Mouse (Mus musculus) myocyte (in vitro differentiated cells): ENCODE data around the gene Oser1. TPM values are rescaled to one million over a fixed set of nuclear protein-coding genes. Genes with fewer than 3 reads are reported as not detected.
A peak's percentile ranks its signal among the peaks of the same experiment; 100 is the strongest.

ENCODE experiments used
- H3K27me3 ChIP-seq: one replicate; pipeline ENCODE4 v1.6.1; 2011; ENCODE audit not compliant: control insufficient read depth, insufficient read depth, insufficient read length
- H3K36me3 ChIP-seq: one replicate; pipeline ENCODE4 v1.6.1; 2011; ENCODE audit not compliant: control insufficient read depth, insufficient read depth
- H3K4me2 ChIP-seq: one replicate; pipeline ENCODE4 v1.6.1; 2011; ENCODE audit warnings: low read depth, control low read depth
- H3K4me3 ChIP-seq: one replicate; pipeline ENCODE4 v1.5.1; 2011; ENCODE audit warnings: mild to moderate bottlenecking, control low read depth, moderate library complexity
- H3K79me2 ChIP-seq: one replicate; pipeline ENCODE4 v1.6.1; 2011; ENCODE audit not compliant: control insufficient read depth, insufficient read depth
- H3ac ChIP-seq: one replicate; pipeline ENCODE4 v1.6.1; 2011; ENCODE audit not compliant: control insufficient read depth, insufficient read length
- CEBPB ChIP-seq: IDR thresholded peaks from 2 replicates; pipeline ENCODE4 v1.6.1; 2011; ENCODE audit warnings: mild to moderate bottlenecking, moderate library complexity; ENCODE audit not compliant: poor library complexity, insufficient read depth, severe bottlenecking
- E2F4 ChIP-seq: IDR thresholded peaks from one replicate; pipeline ENCODE4 v1.6.1; 2011; ENCODE audit warnings: mild to moderate bottlenecking, control low read depth, moderate library complexity; ENCODE audit not compliant: insufficient read depth
- MAX ChIP-seq: IDR thresholded peaks from one replicate; pipeline ENCODE4 v1.6.1; 2011; ENCODE audit warnings: low read depth, mild to moderate bottlenecking, control low read depth
- MYOD1 ChIP-seq, 3 experiments: IDR thresholded peaks; one replicate each; pipeline ENCODE4 v1.6.1; 2011; ENCODE audit warnings: control low read depth in 2 of 3, low read depth in 2 of 3, mild to moderate bottlenecking in 2 of 3, moderate library complexity in 1 of 3; ENCODE audit not compliant: insufficient read length in 2 of 3, control insufficient read depth in 1 of 3
- MYOG ChIP-seq, 3 experiments: IDR thresholded peaks; one replicate each; pipeline ENCODE4 v1.6.1; 2011; ENCODE audit warnings: control low read depth in 2 of 3, low read depth in 2 of 3, mild to moderate bottlenecking in 2 of 3; ENCODE audit not compliant: insufficient read length in 2 of 3, control insufficient read depth in 1 of 3, insufficient read depth in 1 of 3
- POLR2A ChIP-seq: IDR thresholded peaks from one replicate; pipeline ENCODE4 v1.6.1; 2011; ENCODE audit warnings: low read depth, mild to moderate bottlenecking, control low read depth, moderate library complexity; ENCODE audit not compliant: insufficient read length
- POLR2AphosphoS2 ChIP-seq: IDR thresholded peaks from one replicate; pipeline ENCODE4 v1.6.1; 2011; ENCODE audit warnings: low read depth, control low read depth; ENCODE audit not compliant: insufficient read length
- REST ChIP-seq: IDR thresholded peaks from one replicate; pipeline ENCODE4 v1.6.1; 2011; ENCODE audit warnings: mild to moderate bottlenecking, control low read depth, moderate library complexity; ENCODE audit not compliant: insufficient read depth, insufficient read length
- SRF ChIP-seq: IDR thresholded peaks from one replicate; pipeline ENCODE4 v1.6.1; 2011; ENCODE audit warnings: low read depth; ENCODE audit not compliant: control insufficient read depth, insufficient read length
- TCF12 ChIP-seq: IDR thresholded peaks from one replicate; pipeline ENCODE4 v1.6.1; 2011; ENCODE audit warnings: mild to moderate bottlenecking, control low read depth; ENCODE audit not compliant: poor library complexity, insufficient read depth, severe bottlenecking
- TCF3 ChIP-seq: IDR thresholded peaks from one replicate; pipeline ENCODE4 v1.6.1; 2011; ENCODE audit warnings: low read depth, control low read depth; ENCODE audit not compliant: insufficient read length
- USF1 ChIP-seq: IDR thresholded peaks from one replicate; pipeline ENCODE4 v1.6.1; 2011; ENCODE audit warnings: low read depth, mild to moderate bottlenecking, control low read depth, moderate library complexity
- polyA plus RNA-seq: library from polyadenylated mRNA; unstranded; fragments of >200 nt; fragmentation: generic; extraction: Trizol; gene quantifications from one replicate; pipeline ENCODE4 v1.2.1, GENCODE M21; 2012; ENCODE audit warnings: missing spikeins

The Oser1 gene
- polyA plus RNA-seq, 1 experiment = 30.3 TPM

DNA sequence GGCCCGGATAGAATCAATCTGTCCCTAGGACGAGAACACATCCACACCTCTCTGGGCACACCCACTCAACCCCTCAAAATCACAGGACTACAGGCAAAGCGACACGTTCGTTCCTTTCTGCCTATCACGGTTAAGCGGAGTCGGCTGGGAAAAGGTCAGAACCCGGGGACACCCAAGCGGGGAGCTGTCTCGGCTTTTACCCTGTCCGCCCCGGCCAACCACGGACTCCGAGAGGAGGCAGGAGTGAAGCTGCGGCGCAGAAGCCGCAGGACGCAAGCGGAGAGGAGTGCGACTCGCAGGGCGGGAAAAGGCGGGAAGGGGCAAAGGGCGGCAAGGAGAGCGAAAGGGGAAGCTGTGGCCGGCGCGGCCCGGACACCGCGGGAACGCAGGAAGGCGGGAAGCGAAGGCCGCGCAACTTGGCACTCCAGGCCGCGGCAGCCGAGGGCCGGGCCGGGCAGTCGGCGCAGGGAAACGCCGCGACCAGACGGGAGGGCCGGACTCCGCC lies 5.6 kb downstream of the Oser1 start:
- Histone ChIP-seq H3K4me2 (peak overlapping the region; percentile 93), H3K4me3 (peak overlapping the region; percentile 84), H3K36me3 (peaks cover 6% of the 10 kb centered on the region), H3ac (peak overlapping the region; percentile 81), H3K27me3 (no peaks in the 10 kb centered on the region), H3K79me2 (peaks cover 68% of the 10 kb centered on the region)
- no peak for TF ChIP-seq MYOG (IDR thresholded peaks at IDR 0.05; ENCODE audit: control insufficient read depth in 1 of 3, insufficient read depth in 1 of 3, insufficient read length in 2 of 3, low read depth in 2 of 3)
- no peak for TF ChIP-seq MAX
- no peak for TF ChIP-seq POLR2A
- TF ChIP-seq E2F4 = no peak
- no peak for TF ChIP-seq TCF12
- TF ChIP-seq TCF3 = no peak
- no peak for TF ChIP-seq POLR2AphosphoS2
- TF ChIP-seq REST = no peak

DNA sequence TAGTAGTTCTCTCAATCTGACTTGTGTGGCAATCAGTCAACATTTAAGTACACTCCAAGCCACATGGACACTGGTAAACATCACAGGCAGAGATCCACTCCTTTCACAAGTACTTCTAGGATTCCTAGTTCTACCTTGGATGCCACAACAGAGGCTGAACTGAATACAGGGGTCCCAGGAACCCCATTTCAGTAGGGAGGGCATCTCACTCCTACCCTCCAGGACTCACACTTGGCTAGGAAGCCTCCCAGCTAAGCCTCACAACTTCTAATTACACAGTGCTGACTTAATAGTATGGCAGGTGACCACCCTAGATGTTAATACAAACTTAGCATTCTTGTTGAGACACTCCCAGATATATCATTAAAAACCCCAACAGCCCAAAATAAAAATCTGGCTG lies 6.7 kb downstream of the Oser1 start:
- no peaks in the 10 kb centered on the region for H3K27me3 ChIP-seq
- H3K4me3 ChIP-seq = peak overlapping the region; percentile 84
- TF ChIP-seq CEBPB (no peak), MAX (no peak), USF1 (no peak), MYOD1 (IDR thresholded peaks at IDR 0.05; ENCODE audit: control insufficient read depth in 1 of 3, insufficient read length in 2 of 3, low read depth in 2 of 3) (no peak), E2F4 (no peak), TCF3 (no peak), MYOG (IDR thresholded peaks at IDR 0.05; ENCODE audit: control insufficient read depth in 1 of 3, insufficient read depth in 1 of 3, insufficient read length in 2 of 3, low read depth in 2 of 3) (no peak), REST (no peak), TCF12 (no peak), POLR2AphosphoS2 (no peak), SRF (no peak)
- peak overlapping the region; percentile 93 for H3K4me2 ChIP-seq
- H3K79me2 ChIP-seq = peaks cover 71% of the 10 kb centered on the region
- H3ac ChIP-seq = no peak overlapping the region
- H3K36me3 ChIP-seq = peaks cover 11% of the 10 kb centered on the region

DNA sequence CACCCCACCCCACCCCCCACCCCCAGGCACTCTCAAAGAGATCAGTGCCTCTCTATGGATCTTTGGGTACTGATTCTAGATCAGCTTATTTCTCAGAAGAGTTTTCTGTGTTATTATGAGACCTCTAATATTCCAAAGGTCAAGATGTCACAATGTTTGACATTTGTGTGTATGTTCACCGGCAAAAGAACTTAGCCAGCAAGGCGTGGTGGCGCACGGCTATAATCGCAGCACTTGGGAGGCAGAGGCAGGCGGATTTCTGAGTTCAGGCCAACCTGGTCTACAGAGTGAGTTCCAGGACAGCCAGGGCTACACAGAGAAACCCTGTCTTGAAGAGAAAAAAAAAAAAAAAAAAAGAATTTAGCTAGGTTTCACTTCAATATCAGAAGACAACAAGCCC lies 7.5 kb downstream of the Oser1 start:
- Histone ChIP-seq H3K4me2 (no peak overlapping the region), H3K36me3 (peaks cover 11% of the 10 kb centered on the region), H3K79me2 (peaks cover 78% of the 10 kb centered on the region), H3K4me3 (peak overlapping the region; percentile 84), H3ac (no peak overlapping the region), H3K27me3 (no peaks in the 10 kb centered on the region)
- TF ChIP-seq MYOD1 (IDR thresholded peaks at IDR 0.05; ENCODE audit: control insufficient read depth in 1 of 3, insufficient read length in 2 of 3, low read depth in 2 of 3) (no peak), SRF (no peak), CEBPB (no peak), MAX (no peak), MYOG (IDR thresholded peaks at IDR 0.05; ENCODE audit: control insufficient read depth in 1 of 3, insufficient read depth in 1 of 3, insufficient read length in 2 of 3, low read depth in 2 of 3) (no peak), TCF3 (no peak), POLR2AphosphoS2 (no peak), USF1 (no peak), E2F4 (no peak), REST (no peak), POLR2A (no peak), TCF12 (no peak)

DNA sequence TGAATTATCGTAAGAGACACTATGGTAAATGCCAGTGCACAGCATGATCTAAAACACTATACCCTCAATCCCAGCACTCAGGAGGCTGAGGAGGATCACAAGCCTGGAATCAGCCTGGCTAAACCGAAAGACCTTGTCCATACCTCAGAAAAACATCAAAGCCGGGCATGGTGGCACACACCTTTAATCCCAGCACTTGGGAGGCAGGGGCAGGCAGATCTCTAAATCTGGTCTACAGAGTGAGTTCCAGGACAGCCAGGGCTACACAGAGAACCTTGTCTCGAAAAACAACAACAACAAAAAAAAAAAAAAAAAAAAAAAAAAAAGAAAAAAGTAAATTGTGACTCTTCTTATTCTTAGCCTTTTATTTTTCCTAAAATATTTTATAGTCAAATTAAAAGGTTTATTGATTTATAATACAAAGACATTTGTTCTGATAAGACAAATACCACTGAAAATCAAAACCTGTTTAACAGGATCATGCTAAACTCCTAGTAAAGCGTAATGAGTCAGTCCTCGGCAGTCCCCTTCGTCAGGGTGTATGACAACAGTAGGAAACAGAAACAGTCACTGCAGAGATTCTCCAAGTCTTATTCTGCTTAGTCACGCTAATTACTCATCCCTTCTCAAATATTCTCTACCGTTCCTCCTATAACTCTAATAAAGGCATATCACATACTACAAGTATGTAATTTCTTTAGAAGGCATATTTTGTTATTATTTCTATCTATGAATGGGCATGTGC lies 11.5 kb downstream of the Oser1 start:
- no peaks in the 10 kb centered on the region for H3K27me3 ChIP-seq
- H3K4me3 ChIP-seq = no peak overlapping the region
- peaks cover 50% of the 10 kb centered on the region for H3K79me2 ChIP-seq
- no peak for TF ChIP-seq MYOD1 (IDR thresholded peaks at IDR 0.05; ENCODE audit: control insufficient read depth in 1 of 3, insufficient read length in 2 of 3, low read depth in 2 of 3)
- no peak for TF ChIP-seq USF1
- H3K4me2 ChIP-seq = no peak overlapping the region
- peaks cover 32% of the 10 kb centered on the region for H3K36me3 ChIP-seq
- no peak overlapping the region for H3ac ChIP-seq

DNA sequence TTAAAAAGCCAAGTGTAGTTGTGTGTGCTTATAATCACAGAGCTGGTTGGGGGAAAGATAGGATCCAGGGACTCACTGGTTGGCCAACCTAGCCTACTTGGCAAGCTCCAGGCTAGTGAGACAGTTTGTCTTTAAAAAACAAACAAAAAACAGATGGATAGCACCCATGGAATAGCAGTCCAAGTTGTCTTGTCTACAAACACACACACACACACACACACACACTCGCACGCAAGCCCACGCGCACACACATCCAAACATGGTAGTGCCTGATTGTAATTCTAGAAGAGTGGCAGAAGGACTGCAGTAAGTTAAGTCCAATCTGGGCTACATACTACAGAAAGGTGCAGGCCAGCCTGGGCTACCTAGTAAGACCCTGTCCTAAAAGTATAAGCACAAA lies 12.1 kb downstream of the Oser1 start:
- TF ChIP-seq SRF (no peak), CEBPB (no peak), MYOD1 (IDR thresholded peaks at IDR 0.05; ENCODE audit: control insufficient read depth in 1 of 3, insufficient read length in 2 of 3, low read depth in 2 of 3) (no peak), E2F4 (no peak), POLR2A (no peak), TCF3 (no peak)
- Histone ChIP-seq H3K4me3 (no peak overlapping the region), H3K79me2 (peaks cover 44% of the 10 kb centered on the region), H3K36me3 (peaks cover 35% of the 10 kb centered on the region), H3ac (no peak overlapping the region), H3K27me3 (no peaks in the 10 kb centered on the region), H3K4me2 (no peak overlapping the region)
